In the genomic region with DNA sequence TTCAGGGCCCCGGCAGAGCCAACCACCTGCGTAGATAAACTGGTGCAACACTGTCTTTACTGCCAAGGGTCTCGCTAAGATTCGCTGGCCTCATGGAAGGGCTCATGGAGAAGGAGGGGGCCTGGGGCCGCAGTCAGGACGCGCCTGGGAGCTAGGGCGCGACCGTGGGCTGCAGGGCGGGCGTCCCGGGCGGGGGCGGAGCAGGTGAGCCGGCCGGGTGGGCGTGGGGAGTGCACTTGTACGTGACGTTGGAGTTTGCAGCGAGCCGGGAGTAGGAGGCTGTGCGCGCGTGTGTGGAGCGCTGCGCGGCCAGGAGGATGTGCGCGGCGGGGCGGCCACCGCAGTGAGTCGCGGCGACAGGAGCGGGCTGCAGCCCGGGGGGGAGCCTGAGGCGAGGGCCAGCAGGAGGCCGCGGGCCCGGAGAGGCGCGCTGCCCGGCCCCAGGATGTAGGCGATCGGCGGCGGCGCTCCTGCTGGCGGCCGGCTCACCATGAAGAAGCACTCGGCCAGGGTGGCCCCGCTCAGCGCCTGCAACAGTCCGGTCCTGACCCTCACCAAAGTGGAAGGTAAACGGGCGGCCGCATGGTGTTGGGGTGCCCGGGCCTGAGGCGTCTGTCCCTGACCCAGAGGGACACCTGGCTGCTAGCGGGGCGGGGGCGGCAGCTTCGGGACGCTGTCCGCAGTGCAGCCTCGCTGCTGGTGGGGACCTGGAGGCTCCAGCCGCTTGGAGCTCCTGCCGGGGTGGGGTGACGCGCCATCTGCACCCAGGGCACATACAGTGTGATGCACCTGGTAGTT, we compare ENCODE assay signal across 10 mouse cellular contexts. TPM values are rescaled to one million over a fixed set of nuclear protein-coding genes. Genes with fewer than 3 reads are reported as not detected.
DNase-seq lines count a peak whose midpoint lies in the region; ATAC-seq lines count a peak whose summit lies in the region.
"Had no signal": no experiment of that assay in that cellular context is flagged by ENCODE, and none has a peak within 500 bp of the region (broad histone marks: within the 10 kb centered on the region; RNA-seq: fewer than 3 reads in every experiment).

A gene (plus strand): TSS at position 263 of the 798 bp plus-strand sequence.

- H3K4me3 ChIP-seq in heart, embryonic 13.5 days: peak within 1 kb of the TSS; percentile 58
- peak within 1 kb of the TSS; percentile 26 for H3K4me3 ChIP-seq in liver, embryonic 15.5 days (replicated peaks)
- peak within 1 kb of the TSS; percentile 53 for H3K4me3 ChIP-seq in neural tube, embryonic 15.5 days (replicated peaks)

- H3K4me1 ChIP-seq in heart, embryonic 13.5 days: peaks cover 9% of the 10 kb centered on the region; the same call in 1 of the 2 replicates
- H3K4me1 ChIP-seq in liver, embryonic 15.5 days (replicated peaks): no peaks in the 10 kb centered on the region
- H3K4me1 ChIP-seq in neural tube, embryonic 15.5 days: peaks cover 16% of the 10 kb centered on the region

- intact Hi-C loops in heart, postnatal 25 days (cut with DNase I): no loop called here
- intact Hi-C loops in heart, postnatal 10 days (cut with DNase I): loop anchor here (10.0 kb wide), 1 partner anchor 186 kb away; no protein-coding TSS in a partner anchor

- no peak within 1 kb of the TSS for H3K27ac ChIP-seq in heart, embryonic 13.5 days (replicated peaks)
- H3K27ac ChIP-seq in liver, embryonic 15.5 days (replicated peaks): no peak within 1 kb of the TSS
- H3K27ac ChIP-seq in neural tube, embryonic 15.5 days (replicated peaks): no peak within 1 kb of the TSS

- H3K27me3 ChIP-seq in heart, embryonic 13.5 days (replicated peaks): peaks cover 67% of the 10 kb centered on the region
- H3K27me3 ChIP-seq in liver, embryonic 15.5 days: peaks cover 32% of the 10 kb centered on the region
- H3K27me3 ChIP-seq in neural tube, embryonic 15.5 days (replicated peaks): peaks cover 10% of the 10 kb centered on the region

- no peaks in the 10 kb centered on the region for H3K36me3 ChIP-seq in heart, embryonic 13.5 days
- H3K36me3 ChIP-seq in liver, embryonic 15.5 days (replicated peaks): no peaks in the 10 kb centered on the region
- no peaks in the 10 kb centered on the region for H3K36me3 ChIP-seq in neural tube, embryonic 15.5 days

- no peaks in the 10 kb centered on the region for H3K9me3 ChIP-seq in heart, embryonic 13.5 days
- no peaks in the 10 kb centered on the region for H3K9me3 ChIP-seq in liver, embryonic 15.5 days (replicated peaks)
- no peaks in the 10 kb centered on the region for H3K9me3 ChIP-seq in neural tube, embryonic 15.5 days (replicated peaks)

- DNase-seq in heart, postnatal 25 days (ENCODE audit: low spot score): no peak
- peak; percentile 45 for DNase-seq in embryo, embryonic 9.5 days (ENCODE audit: extremely low spot score)
- peak; percentile 8 to 9 for DNase-seq in heart, postnatal 10 days
- peak; percentile 65 to 79 for DNase-seq in kidney, postnatal 4 days

- peak within 1 kb of the TSS; percentile 93 for H3K4me2 ChIP-seq in heart, embryonic 13.5 days
- H3K4me2 ChIP-seq in liver, embryonic 15.5 days: peak within 1 kb of the TSS; percentile 57
- H3K4me2 ChIP-seq in neural tube, embryonic 15.5 days: peak within 1 kb of the TSS; percentile 89

- 2% methylated on average over 72 of the region's 72 CpGs for WGBS in heart, embryonic 13.5 days
- 2% methylated on average over 72 of the region's 72 CpGs for WGBS in liver, embryonic 15.5 days (ENCODE audit: insufficient replicate concordance)
- WGBS in neural tube, embryonic 15.5 days: 1% methylated on average over 71 of the region's 72 CpGs

- H3K9ac ChIP-seq in heart, embryonic 13.5 days: peak within 1 kb of the TSS; percentile 68
- no peak within 1 kb of the TSS for H3K9ac ChIP-seq in liver, embryonic 15.5 days
- H3K9ac ChIP-seq in neural tube, embryonic 15.5 days (replicated peaks): peak within 1 kb of the TSS; percentile 64

- no peak for ATAC-seq in heart, embryonic 13.5 days (ENCODE audit: extremely low read depth, insufficient number of reproducible peaks, low FRiP score, low TSS enrichment)
- ATAC-seq in liver, embryonic 15.5 days (ENCODE audit: insufficient read depth): no peak
- ATAC-seq in neural tube, embryonic 15.5 days (ENCODE audit: low FRiP score): peak; percentile 81
- ATAC-seq in erythroblast, adult 5-6 weeks (replicated peaks; ENCODE audit: low FRiP score, poor library complexity, severe bottlenecking): no peak

RNA-seq across cellular contexts. Expression of the gene that starts here (rescaled TPM):
- polyA plus RNA-seq in heart, embryonic 13.5 days (2015; fragmentation: Nextera tagmentation; extraction: Ambion mirVana): 0.10 and 0.12 TPM in 2 replicates
- total RNA-seq in heart, postnatal 25 days (2021): under 1 TPM in 1 of 2 experiments, not detected in 1; 0.11 TPM
- not detected for total RNA-seq in heart, postnatal 10 days (2021)
- polyA plus RNA-seq in liver, embryonic 15.5 days (2015; fragmentation: Nextera tagmentation; extraction: Ambion mirVana): not detected in 2 replicates
- polyA plus RNA-seq in neural tube, embryonic 15.5 days (2015; fragmentation: Nextera tagmentation; extraction: Ambion mirVana): 4.8 and 5.3 TPM in 2 replicates
- total RNA-seq in erythroblast, adult 5-6 weeks (2015; ENCODE audit: low replicate concordance): not detected in 2 replicates
- not detected in 2 replicates for total RNA-seq in erythroblast, adult 5-6 weeks (2017; ENCODE audit: low replicate concordance)
- total RNA-seq: CH12.LX; liver, adult 2 months had no signal
- polyA plus RNA-seq: liver, adult 2 months had no signal

Comparison
In these comparisons a context has a peak if more than half of its experiments do, and no peak if none do; other contexts are left out.
1. Peak in DNase-seq in heart, postnatal 10 days; RNA of the gene not detected or under 1 TPM.